Mouse (Mus musculus) CH12.LX (cell line): ENCODE measurements around the gene Dennd2c. TPM values are rescaled to one million over a fixed set of nuclear protein-coding genes. Genes with fewer than 3 reads are reported as not detected.

Source experiments
- DNase-seq: peaks from one replicate; pipeline ENCODE4 v3.0.0-alpha.2; 2013; ENCODE audit errors: extremely low read depth
- H3K27ac ChIP-seq: 2 replicates; pipeline ENCODE4 v1.5.1; 2012; ENCODE audit warnings: low read depth, mild to moderate bottlenecking, control low read depth, moderate library complexity; ENCODE audit not compliant: insufficient read depth
- H3K27me3 ChIP-seq: replicated peaks from 2 replicates; pipeline ENCODE3; 2012; ENCODE audit warnings: inconsistent platforms
- H3K36me3 ChIP-seq, 2 experiments: replicated peaks in 1 of 2; 2 replicates each; pipeline versions ENCODE3 to v1.6.1; 2012; ENCODE audit warnings: inconsistent platforms in 1 of 2, low read length in 1 of 2, mild to moderate bottlenecking in 1 of 2, mixed read lengths in 1 of 2, moderate library complexity in 1 of 2; ENCODE audit not compliant: control insufficient read depth in 1 of 2, insufficient read depth in 1 of 2
- H3K4me1 ChIP-seq, 2 experiments: 2 replicates each; pipeline ENCODE4 v1.6.1; 2012; ENCODE audit warnings: inconsistent platforms in 1 of 2, moderate library complexity in 1 of 2; ENCODE audit not compliant: insufficient read depth in 2 of 2, control insufficient read depth in 1 of 2
- H3K4me2 ChIP-seq: 2 replicates; pipeline ENCODE4 v1.6.1; 2012; ENCODE audit warnings: low read depth, mild to moderate bottlenecking, control low read depth; ENCODE audit not compliant: poor library complexity, insufficient read depth, severe bottlenecking
- H3K4me3 ChIP-seq, 3 experiments: fragments of 150-350 bp in 1 of 3; sonication (generic) in 1 of 3; replicated peaks in 1 of 3; 2 replicates each; pipeline versions ENCODE3 to v1.5.1; 2011 to 2012; ENCODE audit warnings: low read depth in 2 of 3, low read length in 2 of 3, mild to moderate bottlenecking in 2 of 3, moderate library complexity in 2 of 3, control low read depth in 1 of 3, improper control_type of control experiment in 1 of 3, inconsistent platforms in 1 of 3, mixed read lengths in 1 of 3; ENCODE audit not compliant: poor library complexity in 1 of 3
- H3K79me2 ChIP-seq: replicated peaks from 2 replicates; pipeline ENCODE4 v1.6.1; 2012; ENCODE audit warnings: mild to moderate bottlenecking, moderate library complexity; ENCODE audit not compliant: control insufficient read depth, poor library complexity, insufficient read depth, severe bottlenecking; ENCODE audit errors: extremely low read depth
- H3K9ac ChIP-seq: 2 replicates; pipeline ENCODE4 v1.6.1; 2012; ENCODE audit warnings: low read depth, mild to moderate bottlenecking, control low read depth, moderate library complexity; ENCODE audit not compliant: insufficient read depth
- H3K9me3 ChIP-seq: replicated peaks from 2 replicates; pipeline ENCODE3; 2012; ENCODE audit warnings: low read length, inconsistent platforms, mixed read lengths
- BHLHE40 ChIP-seq: IDR thresholded peaks from 2 replicates; pipeline ENCODE4 v1.6.1; 2011; ENCODE audit warnings: mild to moderate bottlenecking, low read depth, low read length, improper control_type of control experiment
- CTCF ChIP-seq, 2 experiments: IDR thresholded peaks in 1 of 2; conservative IDR thresholded peaks in 1 of 2; 2 replicates each; pipeline ENCODE4 v1.5.1; 2011 to 2012; ENCODE audit warnings: low read depth in 2 of 2, low read length in 2 of 2, improper control_type of control experiment in 1 of 2, inconsistent platforms in 1 of 2, mild to moderate bottlenecking in 1 of 2, moderate library complexity in 1 of 2
- ELF1 ChIP-seq: IDR thresholded peaks from 2 replicates; pipeline ENCODE4 v1.6.1; 2014; ENCODE audit warnings: low read depth, mild to moderate bottlenecking, inconsistent platforms, low read length, improper control_type of control experiment
- ETS1 ChIP-seq: conservative IDR thresholded peaks from 2 replicates; pipeline ENCODE4 v1.6.1; 2012; ENCODE audit warnings: low read depth, mild to moderate bottlenecking, inconsistent platforms, low read length, improper control_type of control experiment, moderate library complexity
- GABPA ChIP-seq: IDR thresholded peaks from 2 replicates; pipeline ENCODE4 v1.6.1; 2012; ENCODE audit warnings: low read depth, low read length, improper control_type of control experiment, inconsistent platforms; ENCODE audit not compliant: insufficient replicate concordance
- HCFC1 ChIP-seq: IDR thresholded peaks from 2 replicates; pipeline ENCODE4 v1.6.1; 2012; ENCODE audit warnings: low read depth, mild to moderate bottlenecking, inconsistent platforms, low read length, improper control_type of control experiment
- IRF4 ChIP-seq: IDR thresholded peaks from 2 replicates; pipeline ENCODE4 v1.6.1; 2014; ENCODE audit warnings: low read depth, mild to moderate bottlenecking, inconsistent platforms, low read length, improper control_type of control experiment
- MAFK ChIP-seq: IDR thresholded peaks from 2 replicates; pipeline ENCODE4 v1.6.1; 2011; ENCODE audit warnings: low read length, improper control_type of control experiment; ENCODE audit not compliant: insufficient replicate concordance
- MAZ ChIP-seq: IDR thresholded peaks from 2 replicates; pipeline ENCODE4 v1.6.1; 2012; ENCODE audit warnings: low read depth, mild to moderate bottlenecking, inconsistent platforms, low read length, improper control_type of control experiment, moderate library complexity
- MEF2A ChIP-seq: IDR thresholded peaks from 2 replicates; pipeline ENCODE4 v1.6.1; 2014; ENCODE audit warnings: low read depth, mild to moderate bottlenecking, inconsistent platforms, low read length, improper control_type of control experiment, borderline replicate concordance
- PAX5 ChIP-seq: IDR thresholded peaks from 2 replicates; pipeline ENCODE4 v1.6.1; 2012; ENCODE audit warnings: low read length, inconsistent platforms, mixed read lengths
- POLR2AphosphoS2 ChIP-seq: IDR thresholded peaks from 2 replicates; pipeline ENCODE4 v1.6.1; 2011; ENCODE audit warnings: low read depth, low read length, improper control_type of control experiment
- RCOR1 ChIP-seq: conservative IDR thresholded peaks from 2 replicates; pipeline ENCODE4 v1.6.1; 2012; ENCODE audit warnings: low read depth, mild to moderate bottlenecking, inconsistent platforms, low read length, improper control_type of control experiment
- SIN3A ChIP-seq: IDR thresholded peaks from 2 replicates; pipeline ENCODE4 v1.6.1; 2012; ENCODE audit warnings: low read length, improper control_type of control experiment, inconsistent platforms
- TCF12 ChIP-seq: IDR thresholded peaks from 2 replicates; pipeline ENCODE4 v1.6.1; 2014; ENCODE audit warnings: low read depth, mild to moderate bottlenecking, inconsistent platforms, low read length, improper control_type of control experiment
- USF1 ChIP-seq: IDR thresholded peaks from 2 replicates; pipeline ENCODE4 v1.6.1; 2014; ENCODE audit warnings: low read depth, mild to moderate bottlenecking, inconsistent platforms, low read length, improper control_type of control experiment
- ZC3H11A ChIP-seq: IDR thresholded peaks from 2 replicates; pipeline ENCODE4 v1.6.1; 2012; ENCODE audit warnings: low read depth, mild to moderate bottlenecking, inconsistent platforms, low read length, improper control_type of control experiment
- ZMIZ1 ChIP-seq: IDR thresholded peaks from 2 replicates; pipeline ENCODE4 v1.6.1; 2012; ENCODE audit warnings: low read depth, mild to moderate bottlenecking, inconsistent platforms, low read length, improper control_type of control experiment
- dilution Hi-C: fragments of 300-500 bp; cut with MboI; formaldehyde crosslinking; loops from 2 replicates; pipeline ENCODE4 v1.14.3; 2020; ENCODE audit warnings: low sequenced_read_pairs; ENCODE audit not compliant: extremely low pct_unique_long_range_greater_than_20kb, extremely low pct_ligation_motif_present
- in situ Hi-C: fragments of 300-500 bp; cut with MboI; formaldehyde crosslinking; loops from 3 replicates; pipeline ENCODE4 v1.14.3; 2019; ENCODE audit warnings: low sequenced_read_pairs, low pct_ligation_motif_present, low pct_unique_long_range_greater_than_20kb, mixed read lengths
- polyA plus RNA-seq: library from polyadenylated mRNA; unstranded; fragments of >175 nt; gene quantifications from 2 replicates; pipeline ENCODE4 v1.2.1, GENCODE M21; 2012; ENCODE audit warnings: low read depth; ENCODE audit not compliant: insufficient read length
- total RNA-seq, 2 experiments: library from RNA; depleted of rRNA; stranded (reverse); fragments of 300-350 nt in 1 of 2; fragments of >200 nt in 1 of 2; gene quantifications; 2 replicates each; pipeline ENCODE4 v1.2.3; 2012 to 2014

Dennd2c gene
- total and polyA plus RNA-seq, 3 experiments: 0.13 to 0.27 (median 0.19) TPM

DNA sequence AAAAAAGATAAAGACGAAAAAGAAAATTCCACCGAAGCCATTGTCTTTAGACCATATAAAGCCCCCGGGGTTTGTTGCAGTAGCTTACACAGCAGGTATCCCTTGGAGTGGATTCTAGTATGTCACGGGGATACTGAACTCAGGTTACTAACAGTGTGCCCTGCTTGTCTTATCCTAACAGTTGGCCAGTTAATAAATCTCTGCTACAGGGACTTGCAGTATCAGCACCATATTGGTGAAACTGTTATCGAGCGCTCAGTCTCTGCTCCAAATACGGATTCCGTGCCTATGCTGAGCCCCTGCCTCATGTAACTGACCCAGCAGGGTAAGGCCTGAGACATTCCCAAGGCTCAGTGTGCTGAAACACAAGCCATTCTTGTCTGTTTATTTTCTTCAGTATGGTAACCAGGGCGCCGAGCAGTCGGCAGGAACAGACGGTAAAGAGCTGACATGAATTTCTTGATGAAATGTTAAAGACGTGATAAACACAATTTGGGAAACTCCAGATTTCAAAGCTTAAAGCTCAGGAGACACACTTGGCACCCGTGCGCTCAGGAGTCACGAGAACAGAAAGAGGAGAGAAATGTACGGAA lies 20.4 kb upstream of the Dennd2c start:
- DNase-seq: no peak
- no peak overlapping the region for H3K4me2 ChIP-seq
- dilution Hi-C loops: no loop called here
- H3K4me1 ChIP-seq: no peaks in the 10 kb centered on the region
- no peak overlapping the region for H3K27ac ChIP-seq
- H3K27me3 ChIP-seq: no peaks in the 10 kb centered on the region
- no peaks in the 10 kb centered on the region for H3K36me3 ChIP-seq
- H3K79me2 ChIP-seq: no peaks in the 10 kb centered on the region
- no peaks in the 10 kb centered on the region for H3K9me3 ChIP-seq
- TF ChIP-seq MAZ (no peak), POLR2AphosphoS2 (no peak), RCOR1 (no peak)
- TF ChIP-seq, all 38 proteins: peak for 0
- H3K9ac ChIP-seq: no peak overlapping the region
- in situ Hi-C loops: no loop called here
- H3K4me3 ChIP-seq: no peak overlapping the region

DNA sequence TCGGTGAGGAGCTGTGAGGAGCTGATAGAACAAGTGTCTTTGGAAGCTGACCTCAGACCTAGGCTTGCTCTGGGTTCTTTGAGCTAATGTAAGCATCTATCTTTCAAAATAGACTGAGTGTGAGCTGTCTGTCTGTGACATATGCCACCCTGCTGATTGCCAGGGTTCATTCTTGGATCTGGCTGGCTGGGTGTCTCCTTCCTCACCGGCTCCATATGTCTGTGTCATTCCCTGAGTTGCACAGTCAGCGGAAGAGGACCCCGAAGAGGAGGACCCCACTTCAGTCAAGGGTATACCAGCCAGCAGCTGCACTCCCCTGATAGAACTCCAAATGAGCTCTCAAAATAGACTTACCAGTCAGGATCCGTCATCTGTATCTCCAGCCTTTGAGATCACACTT lies 19.6 kb upstream of the Dennd2c start:
- H3K36me3 ChIP-seq: no peaks in the 10 kb centered on the region
- H3K4me3 ChIP-seq: no peak overlapping the region
- dilution Hi-C loops (no loop called here), in situ Hi-C loops (no loop called here)
- no peak overlapping the region for H3K9ac ChIP-seq
- H3K27me3 ChIP-seq: no peaks in the 10 kb centered on the region
- no peak overlapping the region for H3K27ac ChIP-seq
- TF ChIP-seq MAFK (no peak), BHLHE40 (no peak), IRF4 (no peak)
- H3K79me2 ChIP-seq: no peaks in the 10 kb centered on the region
- no peaks in the 10 kb centered on the region for H3K9me3 ChIP-seq
- no peak overlapping the region for H3K4me2 ChIP-seq
- H3K4me1 ChIP-seq: no peaks in the 10 kb centered on the region
- no peak for DNase-seq

DNA sequence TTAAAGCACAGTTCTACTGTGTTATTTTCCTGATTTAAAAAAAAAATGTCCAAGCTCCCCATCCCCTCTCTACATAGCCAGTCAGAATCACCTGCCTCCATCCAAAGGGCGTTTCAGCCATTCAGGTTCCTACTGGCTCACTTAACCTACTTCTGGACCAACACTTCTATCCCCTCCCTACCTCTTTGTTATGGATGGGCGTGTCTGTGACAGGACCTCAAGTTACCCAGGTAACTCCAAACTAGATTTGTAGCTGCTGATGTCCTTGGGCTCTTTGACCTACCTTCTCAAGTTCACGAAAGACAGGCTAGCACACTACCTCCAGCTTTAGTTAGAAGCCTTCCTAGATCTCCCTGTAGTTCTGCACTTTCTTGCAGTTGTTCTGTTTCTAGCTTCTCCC lies 16.4 kb upstream of the Dennd2c start:
- Histone ChIP-seq H3K27ac (no peak overlapping the region), H3K4me2 (no peak overlapping the region), H3K4me3 (no peak overlapping the region), H3K36me3 (no peaks in the 10 kb centered on the region), H3K27me3 (no peaks in the 10 kb centered on the region), H3K79me2 (no peaks in the 10 kb centered on the region), H3K9me3 (no peaks in the 10 kb centered on the region), H3K9ac (no peak overlapping the region), H3K4me1 (no peaks in the 10 kb centered on the region)
- in situ Hi-C loops (no loop called here), dilution Hi-C loops (no loop called here)
- no peak for DNase-seq
- TF ChIP-seq ZC3H11A (no peak), SIN3A (no peak), ELF1 (no peak), HCFC1 (no peak), MEF2A (no peak), ZMIZ1 (no peak), GABPA (no peak), USF1 (no peak), ETS1 (no peak), CTCF (conservative IDR thresholded peaks at IDR 0.05 in 1 of 2, IDR thresholded peaks at IDR 0.05 in 1 of 2; ENCODE audit: low read depth in 2 of 2, low read length in 2 of 2) (no peak), IRF4 (no peak), TCF12 (no peak), MAZ (no peak), PAX5 (no peak)
